Mouse (Mus musculus): ENCODE measurements around the gene Gm11937.
"Not testable (repeated sequence)": the region's sequence is repeated elsewhere in the genome, so short reads cannot be mapped to it uniquely, and the experiment has no call there.

Gm11937 gene

GRCm38 (mm10) chr11:99610089-99610488 lies at the start of gene Gm11937:
Gm11937 (minus strand) TSS chr11:99610189.
- DNase-seq (ENCODE audit: low spot score) = not testable (repeated sequence)

GRCm38 (mm10) chr11:99659256-99659655 lies 49.3 kb upstream of the Gm11937 start:
- DNase-seq (ENCODE audit: low spot score) = no peak

- DNase-seq (ENCODE audit: low spot score) = not testable (repeated sequence)
Observed at GRCm38 (mm10) chr11:99658467-99659010, 48.5 kb upstream of the Gm11937 start, which contains the start of gene Gm11563. Gm11563 (minus strand) TSS chr11:99658960.

GRCm38 (mm10) chr11:99657051-99657450 lies 47.1 kb upstream of the Gm11937 start:
- DNase-seq (ENCODE audit: low spot score) = no peak

GRCm38 (mm10) chr11:99650136-99650535 lies 40.1 kb upstream of the Gm11937 start, which contains the start of gene Gm11555:
Gm11555 (minus strand) TSS chr11:99650236.
- DNase-seq (ENCODE audit: low spot score) = no peak

GRCm38 (mm10) chr11:99646444-99646843 lies 36.5 kb upstream of the Gm11937 start:
- DNase-seq (ENCODE audit: low spot score) = no peak

- no peak for DNase-seq (ENCODE audit: low spot score)
Observed at GRCm38 (mm10) chr11:99644351-99644750, 34.4 kb upstream of the Gm11937 start.

GRCm38 (mm10) chr11:99643635-99644139 lies 33.7 kb upstream of the Gm11937 start, which contains the start of gene Krtap4-7:
Krtap4-7 (minus strand) TSS chr11:99644089.
- not testable (repeated sequence) for DNase-seq (ENCODE audit: low spot score)

- DNase-seq (ENCODE audit: low spot score) = no peak
Observed at GRCm38 (mm10) chr11:99640926-99641325, 30.9 kb upstream of the Gm11937 start.

- DNase-seq (ENCODE audit: low spot score) = no peak
Observed at GRCm38 (mm10) chr11:99637086-99637485, 27.1 kb upstream of the Gm11937 start.

GRCm38 (mm10) chr11:99634653-99635134 lies 24.7 kb upstream of the Gm11937 start, which contains the start of gene Krtap4-2:
Krtap4-2 (minus strand) TSS chr11:99635084.
- no peak for DNase-seq (ENCODE audit: low spot score)

- no peak for DNase-seq (ENCODE audit: low spot score)
Observed at GRCm38 (mm10) chr11:99633293-99633692, 23.3 kb upstream of the Gm11937 start.

- DNase-seq (ENCODE audit: low spot score) = no peak
Observed at GRCm38 (mm10) chr11:99630890-99631289, 20.9 kb upstream of the Gm11937 start.

GRCm38 (mm10) chr11:99628138-99628537 lies 18.1 kb upstream of the Gm11937 start, which contains the start of gene Krtap4-1:
Krtap4-1 (minus strand) TSS chr11:99628238.
- DNase-seq (ENCODE audit: low spot score) = no peak

- DNase-seq (ENCODE audit: low spot score) = no peak
Observed at GRCm38 (mm10) chr11:99620335-99620734, 10.3 kb upstream of the Gm11937 start, which contains the start of gene Gm11562. Gm11562 (minus strand) TSS chr11:99620435.

- no peak for DNase-seq (ENCODE audit: low spot score)
Observed at GRCm38 (mm10) chr11:99614796-99615363, 4.9 kb upstream of the Gm11937 start, which contains the start of gene Krtap2-4. Krtap2-4 (minus strand) TSS chr11:99614846.

GRCm38 (mm10) chr11:99609126-99609525 lies 863 bp downstream of the Gm11937 start:
- no peak for DNase-seq (ENCODE audit: low spot score)

GRCm38 (mm10) chr11:99603208-99603607 lies 6.8 kb downstream of the Gm11937 start, which contains the start of gene Gm11938:
Gm11938 (minus strand) TSS chr11:99603308.
- DNase-seq (ENCODE audit: low spot score) = not testable (repeated sequence)

GRCm38 (mm10) chr11:99597742-99598141 lies 12.2 kb downstream of the Gm11937 start, which contains the start of gene Krtap9-3:
Krtap9-3 (minus strand) TSS chr11:99598105.
- DNase-seq (ENCODE audit: low spot score) = not testable (repeated sequence)

GRCm38 (mm10) chr11:99590981-99591380 lies 19.0 kb downstream of the Gm11937 start, which contains the start of gene Krtap1-3:
Krtap1-3 (minus strand) TSS chr11:99591339.
- DNase-seq (ENCODE audit: low spot score) = no peak

GRCm38 (mm10) chr11:99585096-99585495 lies 24.9 kb downstream of the Gm11937 start:
- no peak for DNase-seq (ENCODE audit: low spot score)

GRCm38 (mm10) chr11:99583245-99583704 lies 26.7 kb downstream of the Gm11937 start, which contains the start of gene Krtap1-4:
Krtap1-4 (minus strand) TSS chr11:99583654.
- no peak for DNase-seq (ENCODE audit: low spot score)
